Mouse (Mus musculus): ENCODE results near the gene Gm10322.

The Gm10322 gene

GRCm38 (mm10) chr10:59656799-59657198, 40.9 kb downstream of the Gm10322 start:
- no peak for DNase-seq (ENCODE audit: low spot score)

- no peak for DNase-seq (ENCODE audit: low spot score)
Observed at GRCm38 (mm10) chr10:59664765-59665164, 48.9 kb downstream of the Gm10322 start.

- no peak for DNase-seq (ENCODE audit: low spot score)
Observed at GRCm38 (mm10) chr10:59665503-59666291, 49.8 kb downstream of the Gm10322 start.
